8 mouse cellular contexts compared by ENCODE assay signal in genomic region chr8:8660307-8661098, GRCm38 (mm10). TPM values are rescaled to one million over a fixed set of nuclear protein-coding genes. Genes with fewer than 3 reads are reported as not detected.
DNase-seq lines count a peak whose midpoint lies in the region; ATAC-seq and TF ChIP-seq lines count a peak whose summit lies in the region.

No protein-coding gene starts in this region.

- H3K4me2 ChIP-seq in kidney, embryonic 15.5 days = peak overlapping the region; percentile 83
- peak overlapping the region; percentile 86 for H3K4me2 ChIP-seq in embryonic facial prominence, embryonic 13.5 days
- peak overlapping the region; percentile 93 for H3K4me2 ChIP-seq in midbrain, embryonic 16.5 days (ENCODE audit: low read length)

- WGBS in kidney, embryonic 15.5 days = under 1% methylated on average over 88 of the region's 88 CpGs
- under 1% methylated on average over 88 of the region's 88 CpGs for WGBS in embryonic facial prominence, embryonic 13.5 days
- WGBS in midbrain, embryonic 16.5 days = under 1% methylated on average over 87 of the region's 88 CpGs

- no peaks in the 10 kb centered on the region for H3K27me3 ChIP-seq in kidney, embryonic 15.5 days
- peaks cover 2% of the 10 kb centered on the region; the same call in 1 of the 2 replicates for H3K27me3 ChIP-seq in ES-Bruce4 (ENCODE audit: control insufficient read depth, insufficient read depth, low read length, poor library complexity, severe bottlenecking)
- H3K27me3 ChIP-seq in embryonic facial prominence, embryonic 13.5 days = no peaks in the 10 kb centered on the region
- H3K27me3 ChIP-seq in midbrain, embryonic 16.5 days (ENCODE audit: control insufficient read depth, insufficient read depth, low read depth, low read length) = no peaks in the 10 kb centered on the region

- no peak for TF ChIP-seq POLR2A in ES-Bruce4 (IDR thresholded peaks at IDR 0.05; ENCODE audit: insufficient read depth, low read length)

- peak; percentile 66 for ATAC-seq in kidney, embryonic 15.5 days (replicated peaks; ENCODE audit: low FRiP score)
- ATAC-seq in embryonic facial prominence, embryonic 13.5 days (ENCODE audit: insufficient number of reproducible peaks, insufficient read depth, low FRiP score, low TSS enrichment, low read depth) = peak; percentile 4
- ATAC-seq in inflammation-experienced regulatory T-cells, adult 6 months = peak; percentile 4
- peak; percentile 13 for ATAC-seq in midbrain, embryonic 16.5 days

- H3K9ac ChIP-seq in kidney, embryonic 15.5 days = peak overlapping the region; percentile 89
- H3K9ac ChIP-seq in ES-Bruce4 (ENCODE audit: low read depth, poor library complexity, severe bottlenecking) = peak overlapping the region; percentile 83
- peak overlapping the region; percentile 98 for H3K9ac ChIP-seq in embryonic facial prominence, embryonic 13.5 days
- peak overlapping the region; percentile 86 for H3K9ac ChIP-seq in midbrain, embryonic 16.5 days (ENCODE audit: low read depth, low read length)

- H3K4me1 ChIP-seq in kidney, embryonic 15.5 days = peaks cover 24% of the 10 kb centered on the region
- H3K4me1 ChIP-seq in ES-Bruce4 (ENCODE audit: control insufficient read depth, insufficient read depth, low read length) = no peaks in the 10 kb centered on the region
- H3K4me1 ChIP-seq in embryonic facial prominence, embryonic 13.5 days = peaks cover 28% of the 10 kb centered on the region
- peaks cover 22% of the 10 kb centered on the region for H3K4me1 ChIP-seq in midbrain, embryonic 16.5 days (ENCODE audit: control insufficient read depth, insufficient read depth, low read length)

- no peaks in the 10 kb centered on the region for H3K9me3 ChIP-seq in kidney, embryonic 15.5 days (replicated peaks)
- H3K9me3 ChIP-seq in ES-Bruce4 (replicated peaks; ENCODE audit: control insufficient read depth, insufficient read depth, low read length, poor library complexity, severe bottlenecking) = no peaks in the 10 kb centered on the region
- H3K9me3 ChIP-seq in embryonic facial prominence, embryonic 13.5 days = no peaks in the 10 kb centered on the region
- H3K9me3 ChIP-seq in midbrain, embryonic 16.5 days (replicated peaks; ENCODE audit: control insufficient read depth, low read length, poor library complexity, severe bottlenecking) = no peaks in the 10 kb centered on the region

- H3K36me3 ChIP-seq in kidney, embryonic 15.5 days = peaks cover 10% of the 10 kb centered on the region
- peaks cover 7% of the 10 kb centered on the region; the same call in 1 of the 2 replicates for H3K36me3 ChIP-seq in ES-Bruce4 (ENCODE audit: control insufficient read depth, insufficient read depth, low read length, poor library complexity, severe bottlenecking)
- peaks cover 4% of the 10 kb centered on the region; the same call in 1 of the 2 replicates for H3K36me3 ChIP-seq in embryonic facial prominence, embryonic 13.5 days
- no peaks in the 10 kb centered on the region for H3K36me3 ChIP-seq in midbrain, embryonic 16.5 days (ENCODE audit: control insufficient read depth, insufficient read depth, low read length)

- DNase-seq in kidney, postnatal 14 days = no peak
- DNase-seq in cerebellum, adult 18-20 months = no peak
- no peak for DNase-seq in layer of hippocampus, adult 9-10 months (ENCODE audit: low spot score)

- H3K27ac ChIP-seq in kidney, embryonic 15.5 days = peak overlapping the region; percentile 87
- H3K27ac ChIP-seq in ES-Bruce4 (ENCODE audit: insufficient read depth, low read length) = no peak overlapping the region
- peak overlapping the region; percentile 89 for H3K27ac ChIP-seq in embryonic facial prominence, embryonic 13.5 days
- H3K27ac ChIP-seq in midbrain, embryonic 16.5 days (ENCODE audit: low read length) = peak overlapping the region; percentile 83

- TF ChIP-seq EP300 in ES-Bruce4 (IDR thresholded peaks at IDR 0.05; ENCODE audit: insufficient read depth, low read depth, low read length) = no peak

- TF ChIP-seq CTCF in ES-Bruce4 (IDR thresholded peaks at IDR 0.05; ENCODE audit: low read depth, low read length) = no peak

- peak overlapping the region; percentile 86 for H3K4me3 ChIP-seq in kidney, embryonic 15.5 days (replicated peaks)
- peak overlapping the region; percentile 47 for H3K4me3 ChIP-seq in ES-Bruce4 (ENCODE audit: low read depth, low read length)
- peak overlapping the region; percentile 95 for H3K4me3 ChIP-seq in embryonic facial prominence, embryonic 13.5 days
- H3K4me3 ChIP-seq in midbrain, embryonic 16.5 days (ENCODE audit: low read depth, low read length) = peak overlapping the region; percentile 93

RNA-seq across cellular contexts. Expression of gene Efnb2, which starts 0.5 kb away (rescaled TPM):
- 26.2 TPM in 2 replicates for polyA plus RNA-seq in kidney, embryonic 15.5 days (2015; fragmentation: Nextera tagmentation; extraction: Ambion mirVana)
- polyA plus RNA-seq in ES-Bruce4 (2011; ENCODE audit: insufficient read depth, insufficient read length, low read depth, missing spikeins) = 22.8 and 27.0 TPM in 2 replicates
- polyA plus RNA-seq in embryonic facial prominence, embryonic 13.5 days (2015; fragmentation: Nextera tagmentation; extraction: Ambion mirVana) = 30.9 and 37.1 TPM in 2 replicates
- under 1 TPM in 2 of 3 experiments, not detected in 1; 0.18 to 0.27 TPM for polyA plus RNA-seq in inflammation-experienced regulatory T-cells, adult 6 months (2017; shearing (Covaris generic))
- 10.0 and 10.8 TPM in 2 replicates for polyA plus RNA-seq in midbrain, embryonic 16.5 days (2015; fragmentation: Nextera tagmentation; extraction: Ambion mirVana)

RNA-seq across cellular contexts. Expression of gene Arglu1, which starts 29.8 kb away (rescaled TPM):
- polyA plus RNA-seq in kidney, embryonic 15.5 days (2015; fragmentation: Nextera tagmentation; extraction: Ambion mirVana) = 146 and 152 TPM in 2 replicates
- 164 and 189 TPM in 2 replicates for polyA plus RNA-seq in ES-Bruce4 (2011; ENCODE audit: insufficient read depth, insufficient read length, low read depth, missing spikeins)
- 184 and 194 TPM in 2 replicates for polyA plus RNA-seq in embryonic facial prominence, embryonic 13.5 days (2015; fragmentation: Nextera tagmentation; extraction: Ambion mirVana)
- 100 to 1,000 TPM; 126 to 220 (median 159) TPM for polyA plus RNA-seq in inflammation-experienced regulatory T-cells, adult 6 months (2017; shearing (Covaris generic))
- polyA plus RNA-seq in midbrain, embryonic 16.5 days (2015; fragmentation: Nextera tagmentation; extraction: Ambion mirVana) = 150 and 173 TPM in 2 replicates

Comparison
In these comparisons a context has a peak if more than half of its experiments do, and no peak if none do; other contexts are left out.
1. ATAC-seq: peak in every context shown above with its lines; median percentile 66 in kidney, embryonic 15.5 days; 13 in midbrain, embryonic 16.5 days; 4 in embryonic facial prominence, embryonic 13.5 days; 4 in inflammation-experienced regulatory T-cells, adult 6 months.